Mouse (Mus musculus): ENCODE results near the gene Tmem176b.

The Tmem176b gene

DNA sequence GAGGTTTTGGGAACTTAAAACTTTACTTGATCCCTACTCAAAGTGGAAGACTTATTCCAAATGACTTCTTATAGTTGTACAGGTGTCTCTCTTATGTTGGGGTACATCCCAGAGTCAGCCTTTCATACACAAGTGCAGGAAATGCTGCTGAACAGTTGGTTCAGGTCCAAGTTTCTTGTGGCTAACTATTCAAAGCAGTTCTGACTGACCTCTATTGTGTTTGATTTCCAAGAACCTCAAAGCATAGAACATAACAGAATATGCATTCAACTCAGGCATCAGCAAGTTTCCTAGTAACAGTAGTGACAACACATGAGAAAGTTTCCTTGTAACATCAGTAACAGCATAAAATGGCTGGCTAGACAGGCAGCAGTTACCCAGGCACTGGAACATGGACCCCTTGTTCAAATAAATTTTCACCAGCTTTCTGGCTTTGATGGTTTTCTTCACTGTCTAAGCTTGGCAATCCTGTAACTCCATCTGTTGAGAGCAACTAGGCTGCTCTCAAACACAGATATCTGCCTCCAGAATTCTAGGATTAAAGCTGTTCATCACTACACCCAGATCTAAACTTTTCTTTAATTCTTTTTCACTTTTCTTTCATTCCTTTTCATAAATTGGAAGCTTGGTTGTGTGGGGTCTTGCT lies 37.8 kb downstream of the Tmem176b start:
- no peak for ATAC-seq (ENCODE audit: insufficient number of reproducible peaks, low FRiP score, low TSS enrichment)

DNA sequence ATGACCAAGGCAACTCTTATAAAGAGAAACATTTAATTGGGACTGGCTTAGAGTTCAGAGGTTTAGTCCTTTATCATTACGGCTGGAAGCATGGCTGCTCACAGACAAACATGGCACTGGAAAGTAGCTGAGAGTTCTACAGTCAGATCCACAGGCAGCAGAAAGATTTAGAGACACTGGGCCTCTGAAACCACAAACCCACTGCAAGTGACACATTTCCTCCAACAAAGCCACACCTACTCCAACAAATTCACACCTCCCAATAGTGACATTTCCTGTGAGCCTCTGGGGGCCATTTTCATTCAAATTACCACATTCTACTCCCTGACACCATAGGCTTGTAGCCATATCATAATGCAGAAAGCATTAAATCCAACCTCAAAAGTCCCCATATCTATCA lies 39.4 kb downstream of the Tmem176b start:
- ATAC-seq (ENCODE audit: insufficient number of reproducible peaks, low FRiP score, low TSS enrichment), result no peak

DNA sequence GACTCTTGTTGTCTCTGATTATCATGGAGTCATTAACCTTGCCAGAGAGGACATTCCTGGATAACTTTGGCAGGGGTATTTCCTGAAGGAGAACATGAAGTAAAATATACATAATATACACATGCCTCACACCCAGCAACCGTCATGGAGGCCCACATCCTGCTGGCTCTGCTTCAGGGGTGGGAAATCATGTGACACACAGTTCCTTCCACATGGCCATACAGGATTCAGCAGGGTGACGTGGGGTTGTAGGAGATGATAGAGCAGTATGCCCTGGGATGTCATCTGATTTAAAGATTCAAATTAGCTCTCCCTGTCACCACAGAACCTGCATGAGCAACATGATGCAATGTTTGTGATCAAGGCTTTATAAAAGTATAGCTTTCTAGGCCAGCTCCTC lies 53.4 kb downstream of the Tmem176b start:
- ATAC-seq (ENCODE audit: insufficient number of reproducible peaks, low FRiP score, low TSS enrichment), result no peak

DNA sequence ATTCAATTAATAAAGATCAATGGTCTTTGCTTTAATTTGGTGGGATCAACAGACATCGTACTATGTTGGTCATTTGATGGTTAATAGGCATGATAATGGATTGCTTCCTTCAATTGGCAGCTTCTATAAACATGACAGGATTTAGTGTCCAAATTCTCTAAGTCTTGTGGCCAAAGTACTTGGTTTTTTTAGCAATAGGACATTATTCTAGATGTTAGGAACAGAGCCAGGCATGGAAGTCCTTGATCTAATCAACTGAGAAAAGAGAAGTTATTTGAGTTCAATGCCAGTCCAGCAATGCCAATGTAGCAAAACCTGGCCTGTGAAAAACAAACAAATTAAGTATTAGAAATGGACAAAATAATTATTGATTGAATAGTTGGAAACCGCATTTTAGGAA lies 55.7 kb downstream of the Tmem176b start:
- ATAC-seq (ENCODE audit: insufficient number of reproducible peaks, low FRiP score, low TSS enrichment), result no peak

DNA sequence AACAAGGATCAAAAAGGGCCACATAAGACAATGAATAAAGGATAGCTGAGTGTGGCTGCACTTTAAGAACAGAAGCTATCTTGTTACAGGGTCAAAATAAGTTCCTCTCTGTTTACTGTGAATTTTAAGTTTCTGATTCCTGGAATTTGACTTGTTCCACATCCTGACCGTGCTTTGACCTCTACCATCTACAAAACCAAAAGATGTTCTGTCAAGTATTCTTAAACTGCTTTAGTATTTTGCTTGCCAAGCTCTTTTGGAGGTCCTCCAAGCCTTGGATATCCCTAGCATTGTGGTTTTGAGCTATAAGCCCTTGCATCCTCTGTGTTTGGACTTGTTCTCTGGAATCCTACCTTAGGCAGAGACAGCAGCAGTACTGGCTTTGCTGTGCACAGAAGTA lies 56.1 kb downstream of the Tmem176b start:
- no peak for ATAC-seq (ENCODE audit: insufficient number of reproducible peaks, low FRiP score, low TSS enrichment)

DNA sequence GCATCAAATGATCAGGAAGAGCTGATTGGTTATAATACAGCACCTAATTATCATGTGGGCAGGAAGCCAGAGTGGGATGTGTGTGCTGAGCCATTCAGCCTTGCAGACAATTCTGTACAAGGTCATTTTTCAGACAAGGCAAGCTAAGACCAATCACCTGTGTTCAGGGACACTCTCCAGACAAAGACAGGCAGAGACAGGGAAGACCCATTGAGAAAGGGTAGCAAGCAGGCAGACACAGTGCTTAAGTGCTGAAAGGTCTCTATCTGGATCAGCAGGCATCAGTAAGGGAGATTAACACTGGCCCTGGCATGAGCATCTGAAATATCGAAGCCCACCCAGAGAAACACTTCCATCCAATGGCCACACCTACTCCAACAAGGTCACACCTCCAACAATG lies 56.9 kb downstream of the Tmem176b start:
- ATAC-seq (ENCODE audit: insufficient number of reproducible peaks, low FRiP score, low TSS enrichment), result no peak

Measured in cerebellum, adult (tissue).